Mouse (Mus musculus) c-Kit-positive CD71-negative TER-119-negative erythroid progenitor cells, embryonic 14.5 days (primary cell): ENCODE measurements at regions not wholly inside any gene's neighbourhood (a gene's known extent, or its start where the extent isn't known, plus 50 kb on each side); places are given as distances from the start of the nearest gene placed in this dataset.

Experiments used
- DNase-seq: peaks from one replicate; pipeline ENCODE4 v3.0.0-alpha.2; 2013; ENCODE audit warnings: low read depth

- no peak for DNase-seq
Observed at GRCm38 (mm10) chr1:23602710-23603291, 158.8 kb upstream of the B3gat2 start.

DNA sequence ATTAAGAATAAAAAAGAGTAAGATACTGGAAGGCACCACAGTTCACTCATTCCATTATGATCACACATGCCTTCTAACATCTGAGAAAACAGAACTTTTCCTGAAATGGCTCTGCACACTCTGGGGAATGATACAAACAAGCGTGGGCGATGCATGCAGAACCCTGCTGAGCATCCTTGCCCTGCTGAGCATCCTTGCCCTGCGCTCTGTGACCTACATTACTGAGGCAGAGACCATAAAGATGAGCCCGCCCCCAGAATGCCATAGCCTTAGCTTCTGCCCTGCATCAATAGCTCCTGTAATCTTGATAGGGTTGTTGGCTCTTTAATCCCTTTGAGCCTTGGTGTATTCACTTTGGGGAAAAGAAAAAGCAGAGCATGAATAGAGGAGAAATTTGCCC is 132.2 kb upstream of the B3gat2 start:
- DNase-seq = no peak

- no peak for DNase-seq
Observed at GRCm38 (mm10) chr1:23645093-23645492, 116.5 kb upstream of the B3gat2 start.

- DNase-seq = no peak
Observed at GRCm38 (mm10) chr1:23648875-23649506, 112.6 kb upstream of the B3gat2 start.

DNA sequence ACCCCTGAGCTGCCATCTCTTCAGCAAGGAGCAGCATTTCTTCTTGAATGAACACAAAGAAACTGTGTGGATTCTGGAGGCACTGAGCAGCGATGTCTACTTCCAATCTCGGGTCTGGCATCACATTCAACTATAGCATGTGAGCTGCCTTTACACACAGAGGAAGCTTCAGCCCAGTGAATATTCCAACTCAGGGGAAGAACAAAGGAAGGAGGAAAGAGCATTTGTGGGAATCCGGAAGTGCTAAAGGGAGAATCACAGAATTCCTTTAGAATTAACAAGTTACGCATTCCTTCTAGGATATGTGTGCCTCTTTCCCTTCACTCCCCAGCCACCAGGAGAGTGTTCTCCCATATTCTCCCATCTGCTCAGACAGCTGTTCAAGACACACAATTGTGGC is 111.7 kb upstream of the B3gat2 start:
- no peak for DNase-seq

GRCm38 (mm10) chr1:23653628-23654027 is 107.9 kb upstream of the B3gat2 start:
- no peak for DNase-seq

DNA sequence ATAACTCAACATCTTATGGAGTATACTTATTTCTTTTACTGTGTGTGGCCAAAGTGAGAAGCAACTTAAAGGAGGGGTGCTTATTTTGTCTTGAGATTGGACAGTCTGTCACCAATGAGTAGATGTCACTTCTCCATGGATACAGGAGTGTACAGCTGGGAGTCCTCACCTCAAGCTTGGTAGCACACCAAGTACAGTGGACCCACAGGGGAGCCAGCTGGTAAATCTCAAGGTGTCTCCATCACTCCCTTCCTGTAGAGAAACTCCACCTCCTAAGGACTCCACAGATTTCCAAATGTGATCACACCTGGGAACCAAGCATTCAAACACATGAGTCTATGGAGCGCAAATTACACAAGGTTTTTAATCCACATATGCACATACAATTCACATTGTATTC is 105.8 kb upstream of the B3gat2 start:
- no peak for DNase-seq

GRCm38 (mm10) chr1:23656302-23656701 is 105.3 kb upstream of the B3gat2 start:
- DNase-seq = no peak

DNA sequence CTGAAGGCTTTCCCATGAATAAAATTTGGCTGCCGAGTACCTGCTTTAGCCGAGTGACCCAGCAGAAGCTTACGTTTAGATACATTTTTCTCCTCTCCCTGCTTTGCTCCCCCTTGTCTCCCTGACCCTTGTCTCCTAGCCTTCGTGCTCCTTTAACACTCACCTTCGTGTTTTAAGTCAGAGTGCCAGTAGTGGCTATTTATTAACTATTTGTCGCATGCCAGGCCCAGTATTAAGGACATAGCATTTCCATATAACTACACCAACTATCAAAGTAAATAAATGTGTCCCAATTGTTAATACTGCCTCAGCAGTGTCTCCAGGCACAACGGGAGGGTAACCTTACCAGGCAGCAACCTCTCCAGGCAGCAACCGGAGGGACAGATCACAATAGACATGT is 104.8 kb upstream of the B3gat2 start:
- DNase-seq = no peak

- DNase-seq = no peak
Observed at GRCm38 (mm10) chr1:23670514-23670913, 91.0 kb upstream of the B3gat2 start.

DNA sequence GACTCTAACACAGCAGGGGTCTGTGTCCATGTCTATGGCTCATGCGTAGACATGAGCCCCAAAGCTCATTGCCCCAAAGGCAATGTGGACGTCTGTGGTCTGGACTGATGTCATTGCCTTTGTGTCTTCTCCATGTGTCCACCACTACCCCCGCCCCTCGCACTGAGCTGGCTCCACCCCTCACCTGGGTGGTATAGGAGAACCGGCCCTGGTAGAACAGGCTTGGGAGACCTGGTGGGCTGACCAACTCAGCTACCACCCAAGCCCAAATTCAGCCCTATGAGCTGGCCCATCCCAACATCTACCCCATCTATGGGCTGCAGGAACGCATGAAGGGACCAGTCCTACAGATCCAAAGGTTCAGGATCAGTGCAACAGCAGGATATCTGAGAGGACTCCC is 87.2 kb upstream of the B3gat2 start:
- DNase-seq = no peak

DNA sequence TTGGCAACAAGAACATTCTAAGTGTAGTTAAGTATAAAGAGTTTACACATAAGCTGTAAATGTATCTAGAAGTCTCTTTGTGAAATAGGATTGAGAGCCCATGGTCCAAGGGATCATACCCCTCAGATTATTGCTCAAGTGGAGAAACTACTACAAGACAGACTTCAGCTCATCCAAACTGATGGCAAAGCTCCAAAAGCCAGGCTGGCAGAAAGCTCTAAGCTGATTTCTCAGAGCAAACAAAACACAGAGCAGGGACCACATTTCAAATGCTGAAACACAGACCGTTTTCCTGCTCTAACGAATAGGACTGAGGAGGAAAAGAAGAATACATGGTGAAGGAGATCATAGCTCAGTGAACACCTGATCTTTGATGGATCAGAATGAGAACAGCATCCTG is 85.3 kb upstream of the B3gat2 start:
- no peak for DNase-seq

- no peak for DNase-seq
Observed at GRCm38 (mm10) chr1:23689398-23689797, 72.2 kb upstream of the B3gat2 start.

DNA sequence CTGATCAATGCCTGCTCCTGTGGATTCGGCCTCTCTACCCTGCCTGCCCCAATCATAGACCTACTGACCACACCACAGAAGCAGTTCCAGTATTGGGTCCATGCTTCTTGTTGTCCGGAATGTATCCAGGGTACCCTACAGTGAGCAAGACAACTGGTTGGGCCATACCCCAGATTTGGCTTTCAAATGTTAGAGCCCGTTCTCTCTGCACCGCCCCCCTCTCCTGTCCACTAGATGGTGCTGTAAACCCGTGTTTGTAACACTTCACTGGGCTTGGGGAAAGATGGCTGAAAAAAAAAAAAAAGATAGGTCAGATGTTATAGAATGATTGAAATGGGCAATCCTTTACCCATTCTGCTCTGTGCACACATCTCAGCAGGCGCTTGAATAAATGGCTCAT is 56.1 kb upstream of the B3gat2 start:
- DNase-seq = peak; percentile 17

GRCm38 (mm10) chr1:23706450-23706849 is 55.1 kb upstream of the B3gat2 start:
- no peak for DNase-seq
